Mouse (Mus musculus) MEL (cell line): ENCODE results near the gene Il11. TPM values are rescaled to one million over a fixed set of nuclear protein-coding genes. Genes with fewer than 3 reads are reported as not detected.
A peak's percentile ranks its signal among the peaks of the same experiment; 100 is the strongest.

Experiments
- DNase-seq: peaks from one replicate; pipeline ENCODE4 v3.0.0; 2011; ENCODE audit warnings: low read depth, low spot score
- H3K27ac ChIP-seq: 2 replicates; pipeline ENCODE4 v1.5.1; 2012; ENCODE audit warnings: low read depth, mild to moderate bottlenecking, control low read depth, low read length, moderate library complexity; ENCODE audit not compliant: control insufficient read depth
- H3K27me3 ChIP-seq, 2 experiments: fragments of 150-350 bp in 1 of 2; sonication (generic) in 1 of 2; 2 replicates each; pipeline ENCODE4 v1.6.1; 2012; ENCODE audit warnings: low read length in 2 of 2, mild to moderate bottlenecking in 2 of 2, improper control_type of control experiment in 1 of 2, moderate library complexity in 1 of 2; ENCODE audit not compliant: insufficient read depth in 2 of 2, control insufficient read depth in 1 of 2
- H3K36me3 ChIP-seq, 2 experiments: 2 replicates each; pipeline ENCODE4 v1.6.1; 2012 to 2014; ENCODE audit warnings: low read length in 2 of 2, improper control_type of control experiment in 1 of 2, inconsistent platforms in 1 of 2, mild to moderate bottlenecking in 1 of 2; ENCODE audit not compliant: insufficient read depth in 2 of 2, control insufficient read depth in 1 of 2
- H3K4me1 ChIP-seq, 2 experiments: fragments of 150-350 bp in 1 of 2; sonication (generic) in 1 of 2; 2 replicates each; pipeline ENCODE4 v1.6.1; 2012; ENCODE audit warnings: low read length in 2 of 2, improper control_type of control experiment in 1 of 2, mild to moderate bottlenecking in 1 of 2; ENCODE audit not compliant: insufficient read depth in 2 of 2, control insufficient read depth in 1 of 2
- H3K4me3 ChIP-seq, 2 experiments: fragments of 150-350 bp in 1 of 2; sonication (generic) in 1 of 2; 2 replicates each; pipeline ENCODE4 v1.5.1; 2012; ENCODE audit warnings: low read depth in 2 of 2, low read length in 2 of 2, mild to moderate bottlenecking in 2 of 2, moderate library complexity in 2 of 2, control low read depth in 1 of 2, improper control_type of control experiment in 1 of 2; ENCODE audit not compliant: control insufficient read depth in 1 of 2, insufficient read depth in 1 of 2
- H3K79me2 ChIP-seq: 2 replicates; pipeline ENCODE4 v1.6.1; 2012; ENCODE audit warnings: mild to moderate bottlenecking, low read length, moderate library complexity; ENCODE audit not compliant: control insufficient read depth, poor library complexity, insufficient read depth
- H3K9ac ChIP-seq: 2 replicates; pipeline ENCODE4 v1.6.1; 2012; ENCODE audit warnings: low read depth, mild to moderate bottlenecking, control low read depth, low read length, moderate library complexity; ENCODE audit not compliant: control insufficient read depth, poor library complexity, severe bottlenecking
- H3K9me3 ChIP-seq: fragments of 150-350 bp; sonication (generic); replicated peaks from 2 replicates; pipeline ENCODE4 v1.6.1; 2012; ENCODE audit warnings: mild to moderate bottlenecking, low read length, improper control_type of control experiment, moderate library complexity; ENCODE audit not compliant: insufficient read depth
- BHLHE40 ChIP-seq: IDR thresholded peaks from 2 replicates; pipeline ENCODE4 v1.6.1; 2012; ENCODE audit warnings: low read depth, mild to moderate bottlenecking, inconsistent platforms, low read length, improper control_type of control experiment, borderline replicate concordance
- E2F4 ChIP-seq: IDR thresholded peaks from 2 replicates; pipeline ENCODE4 v1.6.1; 2011; ENCODE audit warnings: low read depth, low read length, improper control_type of control experiment, borderline replicate concordance
- EP300 ChIP-seq, 2 experiments: IDR thresholded peaks; 2 replicates each; pipeline ENCODE4 v1.6.1; 2011; ENCODE audit warnings: improper control_type of control experiment in 2 of 2, low read length in 2 of 2, low read depth in 1 of 2, mild to moderate bottlenecking in 1 of 2
- ETS1 ChIP-seq: IDR thresholded peaks from 2 replicates; pipeline ENCODE4 v1.6.1; 2012; ENCODE audit warnings: low read depth, mild to moderate bottlenecking, inconsistent platforms, low read length, improper control_type of control experiment, moderate library complexity
- GATA1 ChIP-seq: IDR thresholded peaks from 2 replicates; pipeline ENCODE4 v1.6.1; 2011; ENCODE audit warnings: low read depth, low read length, improper control_type of control experiment
- HCFC1 ChIP-seq: IDR thresholded peaks from 2 replicates; pipeline ENCODE4 v1.6.1; 2012; ENCODE audit warnings: low read depth, mild to moderate bottlenecking, inconsistent platforms, low read length, improper control_type of control experiment, moderate library complexity
- JUND ChIP-seq: IDR thresholded peaks from 2 replicates; pipeline ENCODE4 v1.6.1; 2011; ENCODE audit warnings: low read depth, mild to moderate bottlenecking, improper control_type of control experiment, low read length
- MYC ChIP-seq: IDR thresholded peaks from 2 replicates; pipeline ENCODE4 v1.6.1; 2011; ENCODE audit warnings: low read depth, mild to moderate bottlenecking, low read length, improper control_type of control experiment, moderate library complexity
- NELFE ChIP-seq: IDR thresholded peaks from 2 replicates; pipeline ENCODE4 v1.6.1; 2011; ENCODE audit warnings: low read depth, low read length, improper control_type of control experiment
- NRF1 ChIP-seq: IDR thresholded peaks from 2 replicates; pipeline ENCODE4 v1.6.1; 2014; ENCODE audit warnings: low read depth, mild to moderate bottlenecking, inconsistent platforms, low read length, improper control_type of control experiment, moderate library complexity; ENCODE audit not compliant: poor library complexity, insufficient read depth, severe bottlenecking
- POLR2A ChIP-seq, 2 experiments: IDR thresholded peaks; 2 replicates each; pipeline ENCODE4 v1.6.1; 2011 to 2012; ENCODE audit warnings: low read length in 2 of 2, mild to moderate bottlenecking in 2 of 2, control low read depth in 1 of 2, improper control_type of control experiment in 1 of 2, low read depth in 1 of 2, moderate library complexity in 1 of 2; ENCODE audit not compliant: control insufficient read depth in 1 of 2, insufficient read depth in 1 of 2, poor library complexity in 1 of 2
- POLR2AphosphoS2 ChIP-seq: IDR thresholded peaks from 2 replicates; pipeline ENCODE4 v1.6.1; 2011; ENCODE audit warnings: low read length, improper control_type of control experiment
- POLR2AphosphoS5 ChIP-seq: IDR thresholded peaks from 2 replicates; pipeline ENCODE4 v1.6.1; 2012; ENCODE audit warnings: low read depth, borderline replicate concordance, mild to moderate bottlenecking, inconsistent platforms, low read length, moderate library complexity, mixed read lengths
- TAL1 ChIP-seq: IDR thresholded peaks from 2 replicates; pipeline ENCODE4 v1.6.1; 2012; ENCODE audit warnings: mild to moderate bottlenecking, inconsistent platforms, low read length, moderate library complexity, mixed read lengths
- TBP ChIP-seq: IDR thresholded peaks from 2 replicates; pipeline ENCODE4 v1.8.0; 2011; ENCODE audit warnings: low read depth, low read length, improper control_type of control experiment
- USF1 ChIP-seq: IDR thresholded peaks from 2 replicates; pipeline ENCODE4 v1.6.1; 2014; ENCODE audit warnings: low read depth, mild to moderate bottlenecking, inconsistent platforms, low read length, improper control_type of control experiment, moderate library complexity
- ZKSCAN1 ChIP-seq: IDR thresholded peaks from 2 replicates; pipeline ENCODE4 v1.6.1; 2012; ENCODE audit warnings: low read depth, mild to moderate bottlenecking, inconsistent platforms, low read length, improper control_type of control experiment, moderate library complexity
- ZMIZ1 ChIP-seq: IDR thresholded peaks from 2 replicates; pipeline ENCODE4 v1.6.1; 2012; ENCODE audit warnings: low read depth, mild to moderate bottlenecking, inconsistent platforms, low read length, improper control_type of control experiment, moderate library complexity
- ZNF384 ChIP-seq: IDR thresholded peaks from 2 replicates; pipeline ENCODE4 v1.6.1; 2012; ENCODE audit warnings: low read depth, mild to moderate bottlenecking, inconsistent platforms, low read length, improper control_type of control experiment
- polyA plus RNA-seq, 2 experiments: library from polyadenylated mRNA; stranded (reverse) in 1 of 2; unstranded in 1 of 2; fragments of >175 nt in 1 of 2; fragments of >200 nt in 1 of 2; gene quantifications; 2 replicates each; pipeline versions ENCODE4 v1.2.1 to v1.2.4; 2012; ENCODE audit warnings: low replicate concordance in 2 of 2, low read depth in 1 of 2; ENCODE audit not compliant: insufficient read length in 2 of 2, insufficient read depth in 1 of 2, missing spikeins in 1 of 2
- total RNA-seq: library from RNA; depleted of rRNA; stranded (reverse); fragments of 300-350 nt; gene quantifications from 2 replicates; pipeline ENCODE4 v1.2.3, GENCODE M21; 2012

Gene Il11
- total and polyA plus RNA-seq, 3 experiments: 0.07 to 0.12 TPM; not detected in 1

GRCm38 (mm10) chr7:4751971-4752820, 30.5 kb downstream of the Il11 start:
- no peaks in the 10 kb centered on the region for H3K27me3 ChIP-seq
- peak overlapping the region; percentile 65 for H3K9ac ChIP-seq
- H3K36me3 ChIP-seq: no peaks in the 10 kb centered on the region
- H3K4me1 ChIP-seq: peaks cover 0 to 13% of the 10 kb centered on the region in 2 experiments; a peak in 3 of 4 replicates
- H3K27ac ChIP-seq: peak overlapping the region; percentile 33
- DNase-seq: peak; percentile 79
- TF ChIP-seq ZMIZ1: no peak
- TF ChIP-seq ZKSCAN1: no peak
- TF ChIP-seq ZNF384: no peak
- TF ChIP-seq NELFE: no peak
- TF ChIP-seq TAL1: no peak
- TF ChIP-seq POLR2AphosphoS5: peak; percentile 80; the same call in 1 of the 2 replicates
- TF ChIP-seq E2F4: no peak
- TF ChIP-seq BHLHE40: no peak
- H3K4me3 ChIP-seq: peak overlapping the region; percentile 60 to 94
- H3K79me2 ChIP-seq: no peaks in the 10 kb centered on the region; the same call in 1 of the 2 replicates
- no peaks in the 10 kb centered on the region for H3K9me3 ChIP-seq

- Histone ChIP-seq H3K36me3 (no peaks in the 10 kb centered on the region), H3K27ac (no peak overlapping the region), H3K4me3 (no peak overlapping the region), H3K9me3 (no peaks in the 10 kb centered on the region), H3K4me1 (peaks cover 0 to 13% of the 10 kb centered on the region in 2 experiments; a peak in 3 of 4 replicates), H3K27me3 (no peaks in the 10 kb centered on the region), H3K9ac (no peak overlapping the region), H3K79me2 (no peaks in the 10 kb centered on the region; the same call in 1 of the 2 replicates)
- no peak for DNase-seq
- no peak for TF ChIP-seq USF1
- TF ChIP-seq GATA1: no peak
- no peak for TF ChIP-seq TBP
- TF ChIP-seq MYC: no peak
- TF ChIP-seq EP300 (IDR thresholded peaks at IDR 0.05; ENCODE audit: low read depth in 1 of 2, low read length in 2 of 2): no peak
- no peak for TF ChIP-seq POLR2A (IDR thresholded peaks at IDR 0.05; ENCODE audit: control insufficient read depth in 1 of 2, insufficient read depth in 1 of 2, low read depth in 1 of 2, low read length in 2 of 2, poor library complexity in 1 of 2)
- TF ChIP-seq POLR2AphosphoS2: no peak
- TF ChIP-seq HCFC1: no peak
- TF ChIP-seq ETS1: no peak
- TF ChIP-seq NRF1: no peak
- TF ChIP-seq ZMIZ1: no peak
- no peak for TF ChIP-seq JUND
- TF ChIP-seq BHLHE40: no peak
Observed at GRCm38 (mm10) chr7:4749169-4749568, 33.5 kb downstream of the Il11 start.
